Mouse (Mus musculus): ENCODE measurements around the gene Bud31. TPM values are rescaled to one million over a fixed set of nuclear protein-coding genes. Genes with fewer than 3 reads are reported as not detected.
A peak's percentile ranks its signal among the peaks of the same experiment; 100 is the strongest.
"Not testable (repeated sequence)": the region's sequence is repeated elsewhere in the genome, so short reads cannot be mapped to it uniquely, and the experiment has no call there.

Gene Bud31
- total RNA-seq, 2 experiments from 2014 or later: 76.8 to 77.1 TPM

DNA sequence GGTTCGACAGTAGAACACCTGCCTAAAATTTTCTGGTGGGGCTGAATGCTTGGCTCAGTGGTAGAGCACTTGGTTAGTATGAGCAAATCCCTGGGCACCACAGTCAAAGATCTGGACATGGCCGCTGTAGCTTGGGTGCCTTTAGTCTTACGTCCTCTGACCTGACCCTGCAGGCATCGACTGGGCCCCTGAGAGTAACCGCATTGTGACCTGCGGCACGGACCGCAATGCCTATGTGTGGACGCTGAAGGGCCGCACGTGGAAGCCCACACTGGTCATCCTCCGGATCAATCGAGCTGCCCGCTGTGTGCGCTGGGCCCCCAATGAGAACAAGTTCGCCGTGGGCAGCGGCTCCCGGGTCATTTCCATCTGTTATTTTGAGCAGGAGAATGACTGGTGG lies 16.8 kb upstream of the Bud31 start:
- DNase-seq: no peak
- intact Hi-C loops (cut with DNase I): no loop called here

DNA sequence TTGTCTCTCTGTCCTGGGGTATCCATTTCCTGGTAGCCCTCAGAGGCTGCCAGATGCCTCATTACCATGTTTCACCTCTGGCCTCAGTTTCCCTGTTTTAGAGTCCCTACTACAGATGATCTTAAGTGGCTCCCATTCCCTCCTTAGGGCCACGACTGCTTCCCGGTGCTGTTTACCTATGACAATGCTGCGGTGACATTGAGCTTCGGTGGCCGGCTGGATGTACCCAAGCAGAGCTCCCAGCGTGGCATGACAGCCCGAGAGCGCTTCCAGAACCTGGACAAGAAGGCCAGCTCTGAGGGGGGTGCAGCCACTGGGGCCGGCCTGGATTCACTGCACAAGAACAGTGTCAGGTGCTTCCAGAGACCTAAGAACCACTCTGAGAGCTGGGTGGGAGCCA lies 13.6 kb upstream of the Bud31 start:
- intact Hi-C loops (cut with DNase I): no loop called here

DNA sequence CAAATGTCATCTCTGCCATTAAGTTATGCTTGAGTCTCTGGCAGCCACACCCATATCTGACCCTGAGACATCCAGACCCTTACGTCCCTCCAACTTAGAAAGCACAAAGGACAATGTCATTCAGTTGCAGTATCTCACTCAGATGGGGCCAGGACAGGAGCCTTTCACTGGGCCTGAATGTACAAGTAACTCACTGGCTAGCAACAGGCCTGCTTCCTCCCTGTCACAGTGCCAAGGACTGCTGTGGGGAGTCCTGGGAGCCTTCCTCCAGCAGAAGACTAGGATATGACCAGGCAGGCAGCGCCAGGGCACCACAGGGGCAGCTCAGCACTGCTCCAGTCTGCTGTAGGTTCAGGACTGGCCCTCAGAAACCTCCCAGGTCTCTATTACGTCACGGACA lies 11.0 kb upstream of the Bud31 start:
- DNase-seq: peak; percentile 49 to 50
- intact Hi-C loops (cut with DNase I): no loop called here

More for the DNA sequence above, 13.6 kb upstream of the Bud31 start:
- DNase-seq: no peak

DNA sequence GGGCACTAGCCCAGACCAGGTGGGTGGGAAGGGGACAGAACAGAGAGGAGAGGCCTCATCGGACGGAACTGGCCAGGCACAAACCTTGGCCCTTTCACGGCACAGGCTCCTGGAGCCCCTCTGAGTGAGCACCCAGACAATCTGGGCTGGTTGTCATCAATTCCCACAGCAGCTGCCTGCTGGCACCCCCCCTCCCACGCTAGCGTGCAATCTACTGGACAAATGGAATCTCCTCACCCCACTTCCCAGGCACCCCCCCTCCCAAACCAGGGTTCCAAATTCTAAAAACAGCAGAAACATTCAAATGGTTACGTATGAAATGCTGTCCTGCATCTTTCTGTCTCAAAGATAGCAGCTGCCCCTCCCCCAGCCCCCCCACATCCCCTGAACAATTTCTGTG lies 10.4 kb upstream of the Bud31 start:
- intact Hi-C loops (cut with DNase I); DNase-seq: not testable (repeated sequence)

DNA sequence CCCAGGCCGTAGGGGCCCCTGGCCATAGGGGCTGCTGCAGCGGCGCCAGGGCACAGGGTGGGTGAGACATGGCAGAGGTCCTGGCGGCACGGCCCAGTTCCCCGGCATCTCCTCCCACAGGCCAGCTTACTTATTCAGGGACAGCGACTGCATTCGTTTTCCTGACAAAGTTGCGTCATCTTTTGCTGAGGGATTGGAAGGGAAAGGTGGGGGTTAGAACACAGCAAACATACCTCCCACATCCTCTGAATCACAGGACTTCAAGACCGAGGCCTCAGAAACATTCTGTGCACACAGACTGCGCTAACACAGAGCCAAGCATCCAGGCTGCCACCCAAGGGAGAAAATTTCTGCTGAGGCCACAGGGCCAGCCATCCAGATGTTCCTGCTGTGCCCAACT lies 10.0 kb upstream of the Bud31 start:
- intact Hi-C loops (cut with DNase I): no loop called here
- no peak for DNase-seq

DNA sequence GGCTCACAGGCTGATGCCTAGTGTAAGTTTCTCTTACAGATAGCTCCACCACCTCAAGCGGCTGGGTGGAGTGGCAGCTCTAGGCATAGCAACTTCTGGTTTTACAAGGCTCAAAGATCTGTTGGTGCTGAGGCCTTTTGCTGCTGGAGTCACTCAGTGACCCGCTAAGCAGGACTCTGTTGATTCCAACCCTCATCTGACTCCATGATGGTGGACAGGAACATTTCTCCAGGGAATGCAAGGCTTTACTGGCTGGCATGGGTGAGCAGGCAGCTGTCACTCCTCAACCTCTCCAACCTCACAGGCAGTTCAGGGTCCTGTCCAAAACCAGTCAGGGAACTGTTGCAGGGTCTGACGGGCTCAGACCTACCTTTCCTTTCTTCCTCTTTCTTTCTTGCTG lies 9.2 kb upstream of the Bud31 start:
- intact Hi-C loops (cut with DNase I): no loop called here
- no peak for DNase-seq

DNA sequence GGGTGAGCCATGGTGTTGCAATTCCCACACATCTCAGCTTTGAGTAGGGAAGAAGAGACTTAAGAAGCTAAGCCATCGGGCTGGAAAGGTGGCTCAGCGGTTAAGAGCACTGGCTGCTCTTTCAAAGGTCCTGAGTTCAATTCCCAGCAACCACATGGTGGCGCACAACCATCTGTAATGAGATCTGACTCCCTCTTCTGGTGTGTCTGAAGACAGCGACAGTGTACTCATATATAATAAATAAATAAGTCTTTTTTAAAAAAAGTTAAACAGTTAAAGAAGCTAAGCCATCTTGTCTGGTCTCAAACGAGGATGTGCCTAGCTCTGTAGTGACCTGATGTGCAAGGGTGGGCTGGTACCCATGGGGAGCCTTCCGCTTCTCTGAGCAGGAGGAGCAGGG lies 6.9 kb upstream of the Bud31 start:
- DNase-seq; intact Hi-C loops (cut with DNase I): not testable (repeated sequence)

DNA sequence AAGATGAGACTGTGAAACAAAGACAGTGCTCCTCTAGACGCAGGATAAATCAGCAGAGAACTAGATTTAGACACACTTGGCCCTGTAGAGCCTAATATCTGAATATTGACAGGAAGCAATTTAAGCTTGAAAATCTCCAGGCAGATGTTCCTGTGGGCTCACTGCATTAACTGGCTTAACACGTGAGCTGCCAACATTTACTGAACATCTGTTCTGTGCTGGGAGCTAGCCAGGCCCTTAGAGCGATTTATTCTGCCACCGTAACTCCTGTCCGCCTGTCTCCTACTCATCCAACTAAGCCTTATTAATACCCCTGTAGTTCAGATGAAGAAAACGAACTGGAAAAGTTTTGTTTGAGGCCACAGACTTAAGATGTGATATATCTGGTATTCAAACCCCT lies 1.3 kb upstream of the Bud31 start:
- intact Hi-C loops (cut with DNase I): loop anchor here (2.0 kb wide), 1 partner anchor 22 kb away; no protein-coding TSS in a partner anchor
- no peak for DNase-seq

DNA sequence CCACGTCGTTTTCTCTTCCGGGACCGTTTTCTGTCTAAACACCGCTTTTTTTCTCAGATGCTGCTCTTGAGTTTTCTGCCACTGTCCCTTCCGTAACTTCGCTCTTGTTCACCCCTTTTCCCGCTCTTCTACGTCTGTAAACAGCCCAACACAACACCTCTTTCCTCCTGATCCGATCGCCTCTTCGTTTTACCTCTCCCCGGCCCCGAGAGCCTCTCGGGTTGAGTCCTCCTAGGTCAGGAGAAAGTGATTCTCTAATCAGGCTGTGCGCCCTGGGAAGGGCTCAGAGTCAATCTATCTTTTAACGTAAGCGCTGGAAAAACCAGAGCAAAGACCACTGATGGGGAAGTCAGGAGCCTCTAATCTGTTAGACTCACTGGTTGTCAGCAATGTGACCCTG lies 449 bp downstream of the Bud31 start:
- intact Hi-C loops (cut with DNase I): loop anchor here (2.0 kb wide), 1 partner anchor 56 kb away; the partner anchor contains the start of gene Kpna7

DNA sequence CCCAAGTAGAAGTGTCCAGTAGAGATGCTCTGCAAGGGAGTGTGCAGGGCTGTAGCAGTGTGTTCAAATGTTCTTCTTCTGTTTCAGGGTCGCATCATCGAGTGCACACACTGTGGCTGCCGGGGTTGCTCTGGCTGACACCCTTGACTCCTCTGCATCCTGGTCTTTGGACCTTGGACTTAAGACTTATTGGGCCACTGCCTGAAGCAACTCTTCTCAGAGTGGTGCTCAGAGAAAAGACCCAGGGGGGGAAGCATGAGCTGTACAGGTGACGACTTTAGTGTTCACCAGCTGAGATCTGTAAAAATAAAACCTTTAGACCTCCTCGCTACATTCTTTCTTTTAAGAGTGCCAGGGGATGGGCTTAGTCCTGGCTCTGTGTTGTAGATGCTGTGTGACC lies 7.6 kb downstream of the Bud31 start:
- DNase-seq: no peak
- intact Hi-C loops (cut with DNase I): no loop called here

More for the DNA sequence above, 449 bp downstream of the Bud31 start:
- DNase-seq: no peak

DNA sequence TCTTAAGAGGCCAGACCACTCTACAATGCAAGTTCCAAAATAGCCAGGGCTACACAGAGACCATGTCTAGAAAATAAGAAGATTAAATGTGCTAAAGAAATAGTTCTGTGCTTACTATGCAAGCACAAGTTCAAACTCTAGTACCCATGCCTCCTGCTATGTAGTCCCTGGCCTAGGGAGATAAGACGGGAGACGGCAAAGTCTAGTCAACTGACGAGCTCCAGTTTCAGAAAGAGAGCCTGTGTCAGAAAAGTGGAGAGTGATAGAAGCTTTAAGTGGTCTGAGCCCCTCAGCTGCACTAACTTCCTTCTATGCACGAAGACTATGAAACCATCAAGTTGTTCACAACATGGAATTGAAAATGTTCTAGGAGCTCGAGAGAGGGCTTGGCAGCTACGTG lies 9.1 kb downstream of the Bud31 start:
- no peak for DNase-seq
- intact Hi-C loops (cut with DNase I): no loop called here

DNA sequence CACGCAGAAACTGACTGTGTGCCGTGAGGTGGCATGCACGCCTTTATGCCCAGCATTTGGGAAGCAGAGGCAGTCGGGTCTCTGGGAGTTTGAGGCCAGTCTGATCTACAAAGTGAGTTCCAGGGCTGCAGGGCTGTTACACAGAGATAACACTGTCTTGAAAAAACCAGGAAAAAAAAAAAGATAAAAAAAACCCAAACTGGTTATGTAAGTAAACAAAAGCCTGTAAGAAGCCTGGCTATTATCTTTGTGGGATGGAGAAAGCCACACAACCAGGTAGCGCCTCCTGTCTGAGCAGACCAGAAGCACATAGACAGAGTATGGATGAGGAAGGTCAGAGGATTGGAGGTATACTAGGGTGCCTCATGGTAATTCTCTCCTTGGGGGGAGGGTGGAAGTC lies 12.5 kb downstream of the Bud31 start:
- intact Hi-C loops (cut with DNase I): no loop called here
- no peak for DNase-seq

DNA sequence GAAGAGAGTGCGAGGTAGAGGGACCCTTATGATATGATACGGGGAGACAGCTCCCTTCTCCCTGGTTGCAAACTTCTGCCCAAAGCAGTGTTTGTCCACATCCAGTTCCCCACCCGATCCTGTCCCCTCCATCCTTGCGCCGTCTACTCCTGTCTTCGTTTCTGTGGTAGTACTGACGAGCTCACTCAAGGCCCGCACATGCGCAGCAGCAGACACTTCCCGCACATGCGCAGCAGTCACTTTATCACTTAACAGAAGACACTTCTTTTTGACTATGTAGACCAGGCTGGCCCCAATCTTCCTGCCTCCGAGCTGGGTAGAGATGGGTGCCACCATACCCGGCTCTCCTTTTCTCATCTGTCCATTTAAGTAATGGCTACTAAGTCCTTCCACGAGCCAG lies 21.2 kb downstream of the Bud31 start:
- DNase-seq: no peak
- intact Hi-C loops (cut with DNase I): no loop called here

DNA sequence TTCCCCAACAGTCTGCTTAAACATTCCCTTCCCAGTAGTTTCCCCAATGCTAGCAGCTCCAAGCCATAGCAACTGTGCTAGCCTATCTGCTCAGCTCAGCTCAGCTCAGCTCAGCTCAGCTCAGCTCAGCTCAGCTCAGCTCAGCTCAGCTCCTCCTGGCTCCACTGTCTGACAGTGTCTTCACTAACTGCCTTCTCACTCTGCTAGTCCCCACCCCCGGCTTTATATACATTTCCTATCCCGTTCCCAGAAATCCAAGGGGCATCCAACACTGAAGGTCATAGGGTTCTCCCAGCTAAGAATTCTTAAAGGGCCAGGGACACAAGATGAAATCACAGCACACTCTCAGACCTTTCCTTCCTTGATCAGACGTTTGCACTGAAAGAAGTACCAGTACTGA lies 24.5 kb downstream of the Bud31 start:
- intact Hi-C loops (cut with DNase I): no loop called here
- peak in 1 of 2 experiments; percentile 29 for DNase-seq

DNA sequence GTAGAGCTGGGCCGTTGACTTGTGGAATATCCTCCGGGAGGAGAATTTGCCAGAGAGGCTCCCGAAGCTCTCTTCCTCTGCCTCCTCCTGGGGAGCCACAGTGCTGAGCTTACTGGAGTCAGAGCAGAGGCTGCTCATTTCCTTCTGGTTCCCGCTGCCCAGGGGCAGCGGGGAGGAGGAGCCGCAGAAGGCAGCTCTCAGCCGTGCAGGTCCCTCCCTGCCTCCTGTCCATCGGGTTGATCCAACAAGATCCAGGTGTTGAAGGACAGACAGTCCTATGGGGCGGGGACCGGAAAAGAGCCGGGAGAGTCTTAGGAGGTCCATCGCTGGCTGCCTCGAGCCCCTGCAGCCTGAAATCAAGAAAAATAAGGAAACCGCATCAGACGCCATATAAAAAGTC lies 25.0 kb downstream of the Bud31 start:
- intact Hi-C loops (cut with DNase I): no loop called here
- no peak for DNase-seq

DNA sequence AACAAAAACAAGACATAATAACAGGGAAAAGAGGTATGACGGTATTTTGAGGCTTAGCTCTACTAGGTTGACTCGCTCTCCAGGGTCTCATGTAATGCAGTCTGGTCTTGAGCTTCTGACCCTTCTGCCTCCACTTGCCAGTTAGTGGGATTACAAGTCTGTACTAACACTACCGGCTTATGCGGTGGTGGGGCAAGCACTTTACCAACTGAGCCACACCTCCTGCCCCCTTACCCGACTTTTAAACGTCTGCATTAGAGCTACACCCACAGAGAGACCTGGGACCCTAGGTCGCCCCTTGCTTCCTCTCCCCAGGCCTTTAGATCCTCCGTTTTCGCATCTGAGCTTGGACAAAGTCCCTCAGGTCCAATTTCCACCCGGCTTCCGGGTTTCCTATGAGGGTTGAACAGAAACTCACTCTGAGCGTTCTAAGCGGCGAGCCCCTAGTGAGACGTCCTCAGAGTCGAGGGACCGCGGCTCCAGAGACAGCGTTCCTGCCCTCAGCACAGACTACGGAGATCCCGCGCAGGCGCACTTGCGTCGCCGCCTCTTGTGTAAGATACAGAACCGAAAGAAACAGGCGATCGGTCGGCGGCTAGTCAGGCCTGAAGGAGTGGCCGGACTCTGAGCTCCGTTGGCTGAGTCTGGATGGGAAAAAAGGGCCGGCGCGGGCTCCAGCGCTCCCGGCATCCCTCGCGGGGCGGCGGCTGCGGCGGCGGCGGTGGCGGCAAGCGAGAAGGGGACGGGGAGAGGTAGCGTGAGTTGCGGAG lies 26.6 kb downstream of the Bud31 start, which contains the start of the genes Ptcd1 and Cpsf4:
TSS of gene Ptcd1 (minus strand) at position 573 of the 770 bp plus-strand sequence.
TSS of gene Cpsf4 (plus strand) at position 678 of the 770 bp plus-strand sequence.
- peak; percentile 99 to 100 for DNase-seq
- intact Hi-C loops (cut with DNase I): loop anchor here (2.0 kb wide), 2 partner anchors 24 to 52 kb away; partner anchors contain the start of gene Arpc1b

DNA sequence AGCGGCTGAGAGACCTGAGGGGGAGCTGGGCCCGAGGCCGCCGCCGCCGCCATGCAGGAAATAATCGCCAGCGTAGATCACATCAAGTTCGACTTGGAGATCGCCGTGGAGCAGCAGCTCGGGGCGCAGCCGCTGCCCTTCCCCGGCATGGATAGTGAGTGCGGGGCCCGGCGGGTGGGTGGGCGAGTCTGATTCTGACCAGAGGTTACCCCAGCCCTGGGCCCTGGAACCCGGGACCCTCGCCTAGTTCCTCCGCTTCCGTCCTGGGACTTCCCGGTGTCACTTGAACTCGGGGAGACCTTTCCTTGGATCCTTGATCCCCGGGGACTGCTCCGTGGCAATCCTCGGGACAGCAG lies 27.1 kb downstream of the Bud31 start:
- intact Hi-C loops (cut with DNase I): loop anchor here (2.0 kb wide), 2 partner anchors 24 to 52 kb away; partner anchors contain the start of gene Arpc1b

DNA sequence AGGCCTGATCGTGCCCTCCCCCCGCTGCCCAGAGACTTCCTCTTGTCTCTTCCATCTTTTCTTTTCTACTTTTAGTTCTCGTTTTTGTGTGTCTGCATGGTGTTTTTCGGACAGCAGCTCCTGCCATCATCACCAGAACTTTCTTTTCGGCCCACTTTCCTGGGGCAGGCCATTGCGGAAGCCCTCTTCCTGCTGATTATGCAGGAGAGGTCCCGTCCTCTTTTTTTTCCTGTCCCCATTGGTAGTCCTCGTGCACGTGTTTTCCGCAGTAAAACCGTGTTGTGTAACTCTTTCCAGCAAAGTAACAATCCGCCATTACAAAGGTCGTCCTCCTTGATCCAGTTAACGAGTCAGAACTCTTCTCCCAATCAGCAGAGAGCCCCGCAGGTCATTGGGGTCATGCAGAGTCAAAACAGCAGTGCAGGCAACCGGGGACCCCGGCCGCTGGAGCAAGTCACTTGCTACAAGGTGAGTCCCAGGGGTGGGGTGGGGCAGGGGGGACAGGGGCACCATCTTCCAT lies 38.4 kb downstream of the Bud31 start:
- DNase-seq: no peak
- intact Hi-C loops (cut with DNase I): no loop called here

More for the DNA sequence above, 27.1 kb downstream of the Bud31 start:
- DNase-seq: no peak

DNA sequence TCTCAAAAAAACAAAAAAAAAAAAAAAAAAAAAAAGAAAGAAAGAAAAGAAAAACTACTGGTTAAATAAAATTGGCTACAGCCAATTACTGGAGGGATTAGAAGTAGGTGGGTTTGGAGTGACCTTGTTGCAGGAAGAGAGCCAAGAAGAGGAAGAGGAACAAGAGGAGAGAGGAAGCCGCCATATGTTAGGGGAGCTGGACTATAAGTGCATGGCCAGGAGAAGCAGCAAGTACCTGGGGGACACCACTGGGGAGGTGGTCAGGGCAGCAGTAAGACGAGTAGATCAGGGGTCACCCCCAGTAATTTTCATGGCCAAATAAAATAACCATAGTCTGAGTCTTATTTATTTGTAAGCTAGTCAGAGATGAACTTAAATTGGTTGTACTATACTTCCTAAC lies 45.1 kb downstream of the Bud31 start:
- DNase-seq: no peak
- intact Hi-C loops (cut with DNase I): no loop called here

DNA sequence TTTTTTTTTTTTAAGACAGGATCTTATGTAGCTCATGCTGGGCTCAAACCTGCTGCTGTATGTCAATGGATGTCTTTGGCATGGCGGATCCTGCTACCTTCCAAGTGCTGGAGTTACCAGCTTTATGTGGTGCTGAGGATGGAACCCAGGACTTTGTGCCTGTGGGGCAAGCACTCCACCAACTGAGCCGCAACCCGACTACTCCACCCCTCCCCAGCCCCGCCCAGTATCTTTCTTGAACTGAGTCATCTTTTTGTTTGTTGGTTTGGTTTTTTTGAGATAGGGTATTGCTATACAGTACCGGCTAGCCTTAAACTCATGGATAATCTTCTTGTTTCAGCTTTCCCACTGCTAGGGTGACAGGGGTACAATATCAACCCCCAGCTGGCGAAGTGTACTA lies 49.3 kb downstream of the Bud31 start:
- DNase-seq: no peak
- intact Hi-C loops (cut with DNase I): no loop called here

DNA sequence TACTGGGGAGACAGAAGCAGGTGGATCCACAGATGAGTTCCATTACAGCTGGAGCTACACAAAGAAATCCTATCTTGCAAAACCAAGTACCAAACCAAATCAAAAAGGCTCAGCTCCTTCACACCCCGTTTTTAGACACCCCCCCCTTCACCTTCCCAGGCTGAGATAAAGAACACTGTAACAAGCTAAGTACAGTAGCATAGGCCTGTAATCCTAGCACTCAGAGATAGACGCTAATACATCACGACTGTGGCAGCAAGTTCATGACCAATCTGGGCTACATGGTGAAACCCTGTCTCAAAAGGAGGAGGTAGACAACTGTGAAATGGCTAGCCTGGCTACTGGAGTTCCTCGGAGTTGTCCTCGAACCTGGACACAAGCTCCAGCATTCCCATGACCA lies 50.2 kb downstream of the Bud31 start:
- DNase-seq: no peak
- intact Hi-C loops (cut with DNase I): loop anchor here (2.0 kb wide), 1 partner anchor 24 kb away; the partner anchor contains the start of genes Cpsf4 and Ptcd1
